Mouse (Mus musculus) kidney, embryonic 14.5 days (tissue): Measurements from ENCODE around the gene Hmgb1. TPM values are rescaled to one million over a fixed set of nuclear protein-coding genes. Genes with fewer than 3 reads are reported as not detected.

ENCODE experiments used
- ATAC-seq: fragments of 200-750 bp; cut with Nextera tagmentation; 2 replicates; pipeline ENCODE4 v1.8.0; 2017; ENCODE audit warnings: moderate number of reproducible peaks, mild to moderate bottlenecking, moderate TSS enrichment, moderate library complexity; ENCODE audit not compliant: low FRiP score, low TSS enrichment
- H3K27ac ChIP-seq: fragments of 300-500 bp; sonication (generic); 2 replicates; pipeline ENCODE4 v1.5.1; 2014; ENCODE audit warnings: low read depth, mild to moderate bottlenecking, low read length, moderate library complexity, mixed read lengths
- H3K27me3 ChIP-seq: fragments of 300-500 bp; sonication (generic); 2 replicates; pipeline ENCODE4 v1.6.1; 2014; ENCODE audit warnings: mild to moderate bottlenecking, low read length; ENCODE audit not compliant: control insufficient read depth, insufficient read depth
- H3K36me3 ChIP-seq: fragments of 300-500 bp; sonication (generic); 2 replicates; pipeline ENCODE4 v1.6.1; 2014; ENCODE audit warnings: low read length, mixed read lengths; ENCODE audit not compliant: control insufficient read depth, insufficient read depth
- H3K4me1 ChIP-seq: fragments of 300-500 bp; sonication (generic); 2 replicates; pipeline ENCODE4 v1.6.1; 2014; ENCODE audit warnings: low read length, mixed read lengths; ENCODE audit not compliant: control insufficient read depth, insufficient read depth
- H3K4me2 ChIP-seq: fragments of 300-500 bp; sonication (generic); replicated peaks from 2 replicates; pipeline ENCODE4 v1.6.1; 2014; ENCODE audit warnings: low read depth, mild to moderate bottlenecking, low read length
- H3K4me3 ChIP-seq: fragments of 300-500 bp; sonication (generic); 2 replicates; pipeline ENCODE4 v1.5.1; 2014; ENCODE audit warnings: mild to moderate bottlenecking, low read length
- H3K9ac ChIP-seq: fragments of 300-500 bp; sonication (generic); 2 replicates; pipeline ENCODE4 v1.6.1; 2014; ENCODE audit warnings: low read depth, mild to moderate bottlenecking, low read length, moderate library complexity
- H3K9me3 ChIP-seq: fragments of 300-500 bp; sonication (generic); 2 replicates; pipeline ENCODE4 v1.6.1; 2016; ENCODE audit warnings: low read length; ENCODE audit not compliant: control insufficient read depth
- WGBS: fragments of 180-500 bp; shearing (Covaris S2); extraction: QIAGEN DNeasy Blood & Tissue Kit; methylation state at CpG from one replicate; pipeline ENCODE4 v1.1.7; 2014; 5-methylcytosine and 5-hydroxymethylcytosine counted together
- polyA plus RNA-seq: library from polyadenylated mRNA; unstranded; fragments of >200 nt; fragmentation: Nextera tagmentation; extraction: Ambion mirVana; gene quantifications from 2 replicates; pipeline ENCODE4 v1.2.1, GENCODE M21; 2014

Gene Hmgb1
- polyA plus RNA-seq, 1 experiment from 2014 or later = 1,862 TPM

DNA sequence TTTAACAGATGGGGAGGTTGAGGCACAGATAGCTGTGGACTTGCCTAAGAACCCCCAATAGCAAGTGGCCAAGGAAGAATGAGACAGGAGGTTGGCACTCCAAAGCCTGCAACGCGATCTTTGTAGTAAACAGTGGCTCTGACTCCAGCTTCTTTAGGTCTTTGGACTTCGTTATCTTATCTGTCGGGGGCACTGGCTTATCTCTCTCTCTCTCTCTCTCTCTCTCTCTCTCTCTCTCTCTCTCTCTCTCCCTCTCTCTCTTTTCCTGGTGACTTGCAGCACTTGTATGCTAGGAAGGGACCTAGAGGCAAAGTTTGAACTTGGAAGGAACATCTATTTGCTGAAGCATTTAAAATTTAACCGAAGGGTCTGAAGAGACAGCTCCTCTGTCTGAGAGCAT lies 155.9 kb downstream of the Hmgb1 start:
- ATAC-seq = no peak
- Histone ChIP-seq H3K27ac (no peak overlapping the region), H3K36me3 (no peaks in the 10 kb centered on the region), H3K27me3 (no peaks in the 10 kb centered on the region), H3K9ac (no peak overlapping the region), H3K4me3 (no peak overlapping the region), H3K4me2 (no peak overlapping the region), H3K9me3 (no peaks in the 10 kb centered on the region), H3K4me1 (peaks cover 5% of the 10 kb centered on the region)
- 77% methylated on average over 5 of the region's 5 CpGs for WGBS

DNA sequence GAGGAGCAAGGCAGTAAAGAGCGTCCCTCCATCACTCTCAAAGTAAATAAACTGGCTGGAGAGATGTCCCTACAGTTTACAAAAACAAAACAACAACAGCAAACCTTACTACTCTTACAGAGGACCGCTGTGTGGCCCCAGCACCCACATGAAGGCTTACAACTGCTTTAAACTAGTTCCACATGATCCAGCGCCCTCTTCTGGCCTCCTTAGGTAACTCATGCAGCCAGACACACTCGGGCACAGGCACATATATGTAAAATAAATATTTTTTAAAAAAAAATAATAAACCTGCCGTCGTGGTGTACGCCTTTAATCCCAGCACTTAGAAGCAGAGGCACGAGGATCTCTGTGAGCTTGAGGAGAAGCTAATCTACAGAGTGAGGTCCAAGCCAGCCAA lies 156.9 kb downstream of the Hmgb1 start:
- Histone ChIP-seq H3K9ac (no peak overlapping the region), H3K36me3 (no peaks in the 10 kb centered on the region), H3K4me2 (no peak overlapping the region), H3K9me3 (no peaks in the 10 kb centered on the region), H3K4me1 (peaks cover 5% of the 10 kb centered on the region), H3K27ac (no peak overlapping the region), H3K27me3 (no peaks in the 10 kb centered on the region), H3K4me3 (no peak overlapping the region)
- no peak for ATAC-seq
- 78% methylated on average over 8 of the region's 8 CpGs for WGBS

DNA sequence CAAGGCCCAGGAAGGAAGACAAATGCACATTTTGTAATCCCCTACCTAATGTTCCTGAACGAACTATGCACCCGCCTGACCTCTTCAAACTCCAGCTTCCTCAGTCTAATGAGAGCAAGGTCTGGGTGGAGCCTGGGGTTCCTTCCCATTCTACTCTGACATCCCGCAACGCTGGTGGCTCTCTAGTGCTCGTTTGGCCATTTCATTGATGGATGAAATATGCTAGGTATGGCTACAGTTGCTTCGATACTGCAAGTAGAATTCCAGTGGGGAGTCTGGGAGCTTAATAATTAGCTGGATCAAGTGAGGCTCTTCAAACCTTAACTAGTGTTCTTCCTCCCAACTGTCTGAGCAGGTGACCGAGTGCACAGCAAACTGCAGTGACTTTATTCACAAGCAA lies 163.2 kb downstream of the Hmgb1 start:
- no peak overlapping the region for H3K4me3 ChIP-seq
- ATAC-seq = 0 out of 2 replicates have a peak, but pooled peaks have one; percentile 8
- peak overlapping the region; percentile 5; the same call in 1 of the 2 replicates for H3K4me2 ChIP-seq

DNA sequence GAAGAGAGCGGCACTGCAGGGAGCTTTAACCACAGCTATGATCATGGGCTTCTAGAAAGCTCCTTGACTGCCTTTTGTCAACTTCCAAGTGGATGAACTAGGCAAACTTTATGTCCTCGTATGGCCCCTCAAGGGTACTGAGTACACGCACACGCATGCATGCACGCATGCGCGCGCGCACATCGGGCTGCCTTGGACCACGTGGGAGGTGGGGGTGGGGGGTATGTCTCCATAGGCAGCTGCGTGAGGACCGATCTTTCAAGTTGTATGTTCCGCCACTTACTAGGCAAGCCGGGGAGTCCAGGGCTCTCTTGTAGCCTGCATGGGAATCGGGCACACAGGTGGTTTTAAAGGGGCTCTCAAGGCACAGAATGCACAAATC lies 163.6 kb downstream of the Hmgb1 start:
- peak overlapping the region; percentile 5; the same call in 1 of the 2 replicates for H3K4me2 ChIP-seq
- 72% methylated on average over 16 of the region's 16 CpGs for WGBS

More for the DNA sequence above, 163.2 kb downstream of the Hmgb1 start:
- Histone ChIP-seq H3K4me1 (peaks cover 15% of the 10 kb centered on the region), H3K36me3 (no peaks in the 10 kb centered on the region), H3K27ac (no peak overlapping the region), H3K9me3 (no peaks in the 10 kb centered on the region), H3K9ac (no peak overlapping the region), H3K27me3 (no peaks in the 10 kb centered on the region)
- 30% methylated on average over 7 of the region's 7 CpGs for WGBS

DNA sequence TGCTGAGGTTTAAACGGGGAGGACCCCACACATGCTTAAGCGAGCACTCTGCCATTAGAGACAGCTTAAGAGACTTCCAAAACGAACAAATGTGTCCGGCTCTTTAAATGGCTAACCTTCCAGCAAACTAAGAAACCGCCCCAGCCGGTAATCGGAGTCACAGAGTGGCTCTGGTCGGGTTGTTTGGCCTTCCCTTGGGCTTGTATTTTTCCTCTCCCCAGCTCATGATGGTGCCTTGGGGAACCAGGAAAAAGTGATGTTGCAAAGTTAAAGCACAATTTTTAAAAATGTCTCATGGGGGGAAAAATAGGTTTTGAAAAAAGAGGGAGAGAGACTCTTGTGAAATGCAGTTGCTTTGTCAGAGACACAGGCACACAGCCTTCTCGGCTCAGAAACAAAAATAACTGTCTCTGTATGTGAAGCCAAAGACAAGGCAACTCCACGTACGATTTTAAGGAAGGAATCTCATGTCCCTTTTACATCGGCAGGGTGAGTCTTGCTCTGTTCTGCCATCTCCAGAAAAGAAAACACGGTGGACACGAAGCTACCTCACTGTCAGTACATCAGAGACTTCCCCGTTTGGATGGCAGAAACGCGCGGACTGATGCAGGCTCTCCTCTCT lies 164.1 kb downstream of the Hmgb1 start:
- H3K4me1 ChIP-seq = peaks cover 15% of the 10 kb centered on the region
- H3K4me3 ChIP-seq = no peak overlapping the region
- 34% methylated on average over 18 of the region's 18 CpGs for WGBS
- H3K9me3 ChIP-seq = no peaks in the 10 kb centered on the region
- peak overlapping the region; percentile 5; the same call in 1 of the 2 replicates for H3K4me2 ChIP-seq
- ATAC-seq = no peak
- H3K27me3 ChIP-seq = no peaks in the 10 kb centered on the region
- no peak overlapping the region for H3K9ac ChIP-seq
- no peaks in the 10 kb centered on the region for H3K36me3 ChIP-seq
- no peak overlapping the region for H3K27ac ChIP-seq

More for the DNA sequence above, 163.6 kb downstream of the Hmgb1 start:
- Histone ChIP-seq H3K9me3 (no peaks in the 10 kb centered on the region), H3K27me3 (no peaks in the 10 kb centered on the region), H3K4me1 (peaks cover 15% of the 10 kb centered on the region), H3K27ac (no peak overlapping the region), H3K4me3 (no peak overlapping the region), H3K36me3 (no peaks in the 10 kb centered on the region), H3K9ac (no peak overlapping the region)
- ATAC-seq = 0 out of 2 replicates have a peak, but pooled peaks have one; percentile 5

DNA sequence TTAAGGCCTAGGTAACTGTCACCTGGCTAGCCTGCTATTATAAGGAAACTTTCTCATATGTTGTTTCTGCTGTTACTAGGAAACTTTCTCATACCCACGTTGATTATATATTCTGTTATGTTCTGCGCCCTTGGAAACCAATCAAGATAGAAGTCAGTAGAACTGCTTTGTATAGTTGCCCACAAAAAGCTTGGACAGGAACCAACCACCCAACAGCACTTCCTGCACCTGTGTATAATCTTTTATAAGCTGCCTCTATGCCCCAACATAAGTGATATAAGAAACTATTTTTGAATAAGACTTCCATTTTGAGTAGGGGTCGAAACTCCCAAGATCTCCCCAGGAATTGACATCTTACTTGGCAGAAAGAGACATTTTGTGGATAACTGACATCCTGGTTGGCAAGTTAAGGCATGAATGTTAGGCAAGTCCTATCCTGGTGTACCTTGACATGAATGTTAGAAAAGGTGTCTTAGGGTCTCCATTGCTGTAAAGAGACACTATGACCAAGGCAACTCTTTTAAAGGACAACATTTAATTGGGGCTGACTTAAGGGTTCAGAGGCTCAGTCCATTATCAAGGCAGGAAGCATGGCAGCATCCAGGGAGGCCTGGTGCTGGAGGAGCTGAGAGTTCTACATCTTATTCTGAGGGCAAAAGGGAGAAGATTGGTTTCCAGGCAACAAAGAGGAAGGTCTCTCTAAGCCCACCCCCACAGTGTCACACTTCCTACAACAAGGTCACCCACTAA lies 166.4 kb downstream of the Hmgb1 start:
- peaks cover 21% of the 10 kb centered on the region for H3K4me1 ChIP-seq
- ATAC-seq = no peak
- H3K36me3 ChIP-seq = no peaks in the 10 kb centered on the region
- 87% methylated on average over 3 of the region's 3 CpGs for WGBS
- H3K27ac ChIP-seq = no peak overlapping the region
- H3K4me2 ChIP-seq = no peak overlapping the region
- no peak overlapping the region for H3K9ac ChIP-seq
- no peak overlapping the region for H3K4me3 ChIP-seq
- no peaks in the 10 kb centered on the region for H3K9me3 ChIP-seq
- H3K27me3 ChIP-seq = no peaks in the 10 kb centered on the region

DNA sequence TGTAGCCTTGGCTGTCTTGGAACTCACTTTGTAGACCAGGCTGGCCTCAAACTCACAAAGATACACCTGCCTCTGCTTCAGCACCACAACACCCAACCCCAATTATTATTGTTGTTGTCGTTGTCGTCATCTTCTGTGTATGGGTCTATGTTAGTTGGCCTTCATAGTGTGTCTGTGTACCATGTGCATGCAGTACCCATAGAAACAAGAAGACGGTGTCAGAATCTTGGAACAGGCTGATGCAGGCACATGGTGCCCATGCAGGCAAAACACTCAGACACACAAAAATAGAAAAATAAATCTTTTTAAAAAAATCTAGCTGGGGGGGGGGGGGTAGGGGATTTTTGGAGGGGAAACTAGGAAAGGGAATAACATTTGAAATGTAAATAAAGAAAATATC lies 167.1 kb downstream of the Hmgb1 start:
- no peak overlapping the region for H3K27ac ChIP-seq

DNA sequence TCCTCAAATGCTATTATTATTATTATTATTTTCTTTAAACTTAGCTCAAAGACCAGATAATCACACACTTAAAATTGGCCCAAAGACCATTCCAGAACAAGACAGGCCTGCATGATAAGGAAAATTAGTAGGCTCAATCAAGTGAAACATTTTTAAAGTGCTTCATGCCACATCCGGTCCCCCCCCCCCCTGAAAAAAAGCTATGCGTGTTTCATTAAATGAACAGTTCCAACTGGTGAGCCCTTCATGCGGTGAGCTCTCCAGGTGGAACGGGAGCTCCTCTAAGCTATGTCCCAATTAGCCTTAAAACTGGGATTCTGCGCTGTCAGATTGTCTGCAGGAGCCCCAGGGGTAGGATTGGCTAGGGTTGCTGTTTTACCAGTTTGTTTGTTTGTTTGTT lies 168.0 kb downstream of the Hmgb1 start:
- peaks cover 20% of the 10 kb centered on the region for H3K4me1 ChIP-seq
- H3K27ac ChIP-seq = no peak overlapping the region
- peak overlapping the region; percentile 91; the same call in 1 of the 2 replicates for H3K4me2 ChIP-seq
- peak overlapping the region; percentile 78; the same call in 1 of the 2 replicates for H3K9ac ChIP-seq
- no peak for ATAC-seq
- H3K36me3 ChIP-seq = no peaks in the 10 kb centered on the region
- peak overlapping the region; percentile 53 for H3K4me3 ChIP-seq
- WGBS = 61% methylated on average over 5 of the region's 5 CpGs
- no peaks in the 10 kb centered on the region for H3K9me3 ChIP-seq
- no peaks in the 10 kb centered on the region for H3K27me3 ChIP-seq

More for the DNA sequence above, 167.1 kb downstream of the Hmgb1 start:
- Histone ChIP-seq H3K4me2 (no peak overlapping the region), H3K4me1 (peaks cover 21% of the 10 kb centered on the region), H3K9me3 (no peaks in the 10 kb centered on the region), H3K27me3 (no peaks in the 10 kb centered on the region), H3K4me3 (no peak overlapping the region), H3K9ac (no peak overlapping the region), H3K36me3 (no peaks in the 10 kb centered on the region)
- 96% methylated on average over 3 of the region's 3 CpGs for WGBS
- ATAC-seq = no peak
